Mouse (Mus musculus) urinary bladder, postnatal 36 days (tissue): ENCODE measurements around the gene Midn.

Experiments
- DNase-seq, 2 experiments: peaks; one replicate each; pipeline ENCODE4 v3.0.0; 2022; ENCODE audit warnings: low spot score in 2 of 2, mixed read lengths in 1 of 2

Gene Midn

GRCm38 (mm10) chr10:80147719-80148601 is at the start of gene Midn:
TSS of gene Midn (plus strand) at chr10:80148272.
- peak; percentile 79 to 86 for DNase-seq

GRCm38 (mm10) chr10:80098630-80099029 is 49.4 kb upstream of the Midn start:
- no peak for DNase-seq

- DNase-seq, result peak in 1 of 2 experiments; percentile 48
Observed at GRCm38 (mm10) chr10:80100982-80101381, 47.1 kb upstream of the Midn start.

- peak; percentile 85 to 87 for DNase-seq
Observed at GRCm38 (mm10) chr10:80102216-80102915, 45.7 kb upstream of the Midn start.

GRCm38 (mm10) chr10:80103032-80103431 is 45.0 kb upstream of the Midn start:
- no peak for DNase-seq

- no peak for DNase-seq
Observed at GRCm38 (mm10) chr10:80104181-80104580, 43.9 kb upstream of the Midn start.

- DNase-seq, result no peak
Observed at GRCm38 (mm10) chr10:80105460-80105859, 42.6 kb upstream of the Midn start, which contains the start of gene Sbno2. TSS of gene Sbno2 (minus strand) at chr10:80105571.

GRCm38 (mm10) chr10:80105926-80106325 is 42.1 kb upstream of the Midn start:
- DNase-seq, result peak in 1 of 2 experiments; percentile 46

- no peak for DNase-seq
Observed at GRCm38 (mm10) chr10:80107678-80108077, 40.4 kb upstream of the Midn start.

DNA sequence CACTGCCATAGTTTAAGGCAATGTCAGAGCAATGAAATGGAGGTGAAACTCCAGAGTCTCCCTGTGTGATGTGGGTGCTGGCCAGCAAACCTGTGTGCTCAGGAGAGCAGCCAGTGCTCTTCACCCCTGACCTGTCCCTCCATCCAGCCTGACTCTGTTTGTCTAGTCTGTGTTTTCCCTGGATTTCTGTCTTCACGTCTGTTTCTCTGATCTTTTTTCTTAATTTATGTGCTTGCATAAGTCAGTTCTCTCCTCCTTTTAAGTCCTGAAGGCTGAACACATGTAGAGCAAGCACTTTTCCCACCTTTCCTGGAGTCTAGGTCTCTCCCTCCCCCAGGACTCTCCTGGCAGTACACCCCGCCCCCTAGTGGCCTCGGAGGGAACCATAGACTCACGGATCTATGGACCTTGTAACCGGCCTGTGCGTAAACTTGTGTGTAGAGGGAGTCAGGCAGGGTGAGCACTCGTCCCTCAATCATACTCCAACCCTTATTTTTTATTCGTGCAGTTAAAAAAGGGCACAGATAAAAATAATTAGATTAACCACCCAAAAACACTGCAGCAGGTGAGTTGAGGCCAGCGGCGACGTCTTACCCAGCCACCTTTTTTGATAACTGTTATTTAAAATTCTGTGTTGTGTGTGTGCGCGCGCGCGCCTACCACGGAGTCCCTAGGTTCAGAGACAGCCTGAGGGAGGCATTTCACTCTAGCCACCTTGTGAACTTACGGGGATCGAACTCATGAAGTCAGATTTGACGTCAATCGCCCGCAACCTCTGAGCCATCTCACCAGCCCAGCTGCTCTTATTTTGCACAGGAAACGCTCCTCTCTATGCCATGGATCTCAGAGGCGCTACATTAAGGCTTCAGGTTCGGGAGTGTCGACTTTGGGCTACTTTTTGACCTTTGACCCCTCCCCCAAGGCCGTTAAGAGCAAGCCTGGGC is 33.5 kb upstream of the Midn start:
- peak; percentile 88 to 91 for DNase-seq

DNA sequence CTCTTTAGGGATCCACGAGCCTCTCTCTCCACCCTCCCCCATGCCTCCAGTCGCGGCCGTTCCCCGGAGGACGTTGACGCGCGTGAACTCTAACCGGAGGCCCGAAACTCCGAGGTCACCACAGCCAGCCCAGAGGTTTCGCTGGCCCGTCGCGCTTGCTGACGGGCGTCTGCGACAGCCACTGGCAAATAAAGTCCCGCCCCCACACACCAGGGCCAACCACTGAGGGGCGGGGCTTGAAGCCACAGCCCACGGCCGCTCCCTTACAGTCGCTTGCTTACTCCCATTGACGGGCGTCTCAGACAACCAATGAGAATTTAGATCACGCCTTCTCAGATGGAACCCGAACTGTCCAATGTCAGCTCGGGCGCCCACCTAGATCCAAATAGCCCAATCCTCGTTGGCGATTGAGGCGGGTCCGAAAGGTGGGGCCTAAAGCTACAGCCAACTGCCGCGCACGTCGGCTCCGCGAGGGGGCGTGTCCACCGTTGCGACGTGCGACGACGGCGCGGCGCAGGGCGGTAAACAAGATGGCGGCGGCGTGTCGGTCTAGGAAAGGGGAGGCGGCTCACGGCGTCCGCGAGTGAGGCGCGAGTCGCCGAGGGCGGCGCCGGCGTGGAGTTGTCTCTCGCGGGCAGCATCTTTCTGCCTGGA is 32.7 kb upstream of the Midn start, which contains the start of gene Stk11:
Stk11 (plus strand) TSS at position 514 of the 654 bp plus-strand sequence.
- peak; percentile 98 to 99 for DNase-seq

- DNase-seq, result no peak
Observed at GRCm38 (mm10) chr10:80115944-80116335, 32.1 kb upstream of the Midn start.

GRCm38 (mm10) chr10:80116563-80116926 is 31.5 kb upstream of the Midn start:
- DNase-seq, result no peak

DNA sequence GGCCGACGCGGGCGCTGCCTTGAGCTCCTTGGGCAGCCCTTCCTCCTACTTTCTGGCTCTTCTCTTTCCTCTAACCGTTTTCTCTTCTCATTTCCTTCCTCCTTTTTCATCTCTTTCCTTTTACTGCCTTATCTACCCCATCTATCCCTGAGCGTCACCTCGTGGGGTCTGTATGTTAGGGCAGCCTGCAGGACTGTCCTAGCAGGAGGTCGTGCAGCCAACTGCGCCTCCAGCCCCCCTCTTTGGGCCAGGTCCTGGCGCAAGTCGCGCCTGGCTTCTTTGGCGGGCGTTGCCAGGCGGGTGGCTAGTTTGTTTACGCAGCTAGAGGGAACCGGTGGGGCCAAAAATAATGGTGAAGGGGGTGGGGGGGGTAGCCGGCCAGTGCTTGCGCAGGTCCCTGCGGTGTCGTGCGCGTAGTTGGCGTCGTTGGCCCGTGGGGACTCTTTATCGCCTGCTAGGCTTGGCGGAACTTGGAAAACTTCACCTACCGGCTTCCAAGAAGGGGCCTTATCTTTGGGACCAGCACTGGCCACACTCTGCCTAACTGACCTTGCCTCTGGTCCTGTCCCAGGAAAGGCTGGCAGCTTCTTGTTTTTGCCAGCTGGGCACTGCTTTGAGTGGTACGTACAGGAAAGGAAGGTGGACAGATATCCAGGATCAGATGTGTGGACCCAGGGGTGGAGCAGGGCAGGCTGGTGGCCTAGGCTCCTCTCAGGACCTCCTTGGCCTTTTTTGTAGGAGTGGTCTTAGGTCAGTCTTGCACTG is 31.0 kb upstream of the Midn start:
- DNase-seq, result peak in 1 of 2 experiments; percentile 62

GRCm38 (mm10) chr10:80117736-80118135 is 30.3 kb upstream of the Midn start:
- no peak for DNase-seq

- DNase-seq, result no peak
Observed at GRCm38 (mm10) chr10:80118552-80118951, 29.5 kb upstream of the Midn start.

DNA sequence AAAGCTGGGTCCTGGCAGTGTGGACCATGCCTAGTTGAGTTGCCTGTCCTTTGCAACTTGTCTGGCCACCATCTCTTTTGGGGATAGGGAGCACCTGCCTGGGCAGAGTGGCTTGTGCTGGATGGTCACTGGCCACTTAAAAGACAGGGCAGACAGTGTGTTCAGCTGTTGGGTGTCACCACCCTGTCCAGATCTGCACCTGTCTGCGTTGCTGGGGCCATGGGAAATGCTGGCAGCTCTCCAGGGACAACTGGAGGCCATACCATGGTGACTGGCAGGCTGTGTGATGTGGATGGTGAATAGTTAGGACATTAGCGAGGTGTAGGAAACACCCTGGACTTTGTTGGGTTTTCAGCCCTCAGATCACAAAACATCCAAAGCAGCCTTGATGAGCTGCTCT is 27.9 kb upstream of the Midn start:
- DNase-seq, result no peak

DNA sequence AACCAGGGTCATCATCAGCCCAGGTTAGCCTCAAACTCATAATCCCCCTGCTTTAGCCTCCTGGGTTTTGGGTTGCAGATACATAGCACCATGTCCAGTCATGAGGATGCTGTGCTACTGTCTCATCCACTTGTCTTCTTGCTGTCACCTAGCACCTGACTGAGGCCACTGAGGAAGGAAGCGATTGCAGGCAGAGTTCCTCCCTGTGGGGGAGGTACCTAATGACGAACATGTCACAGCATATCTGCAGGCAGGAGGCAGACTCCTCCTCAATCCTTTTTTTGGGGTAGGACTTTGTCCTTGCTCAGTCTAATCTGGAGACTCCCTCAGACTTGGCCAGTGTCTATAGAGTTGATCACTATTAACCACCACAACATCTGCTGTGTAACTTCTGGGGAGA is 26.4 kb upstream of the Midn start:
- no peak for DNase-seq

DNA sequence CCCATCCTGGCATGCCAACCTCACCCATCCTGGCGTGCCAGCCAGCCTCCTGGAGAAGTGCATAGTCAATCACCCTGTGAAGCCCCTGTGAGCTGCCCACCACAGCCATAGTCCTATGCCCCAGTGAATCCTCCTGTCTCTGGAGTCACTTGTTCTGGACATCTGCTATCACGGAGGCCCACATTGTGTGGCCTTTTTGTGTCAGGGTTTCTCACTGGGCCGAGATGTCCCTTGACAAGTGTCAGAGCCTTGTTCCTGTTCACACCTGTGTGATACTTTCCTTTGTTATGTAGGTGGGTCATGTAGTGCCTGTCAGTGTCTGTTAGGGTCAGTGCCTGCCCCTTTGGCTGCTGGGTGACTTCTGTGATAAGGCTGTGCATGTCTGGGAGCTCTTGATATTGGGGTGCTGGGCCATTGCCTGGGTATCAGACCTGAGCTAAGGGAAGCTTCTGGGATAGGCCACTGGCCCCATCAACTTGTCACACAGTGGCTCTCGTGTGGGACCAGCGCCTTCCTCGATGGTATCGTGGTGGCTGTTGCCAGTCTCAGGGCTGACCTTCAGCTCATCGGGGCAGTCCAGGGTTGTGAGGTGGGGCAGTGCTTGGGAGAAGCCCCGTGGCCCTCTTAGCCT is 24.0 kb upstream of the Midn start:
- no peak for DNase-seq

- no peak for DNase-seq
Observed at GRCm38 (mm10) chr10:80127920-80128319, 20.2 kb upstream of the Midn start.
